Mouse (Mus musculus) lung, embryonic 14.5 days (tissue): Measurements from ENCODE around the gene Bcor. TPM values are rescaled to one million over a fixed set of nuclear protein-coding genes. Genes with fewer than 3 reads are reported as not detected.

Experiments
- ATAC-seq: fragments of 200-750 bp; cut with Nextera tagmentation; 2 replicates; pipeline ENCODE4 v1.8.0; 2017; ENCODE audit warnings: mild to moderate bottlenecking, moderate TSS enrichment, moderate library complexity; ENCODE audit not compliant: insufficient read depth
- DNase-seq: peaks from one replicate; pipeline ENCODE4 v3.0.0-alpha.2; 2015
- H3K27ac ChIP-seq: fragments of 300-500 bp; sonication (generic); 2 replicates; pipeline ENCODE4 v1.5.1; 2014; ENCODE audit warnings: low read depth, mild to moderate bottlenecking, moderate library complexity
- H3K27me3 ChIP-seq: fragments of 300-500 bp; sonication (generic); 2 replicates; pipeline ENCODE4 v1.6.1; 2014; ENCODE audit warnings: low read length, control low read depth; ENCODE audit not compliant: insufficient read depth
- H3K36me3 ChIP-seq: fragments of 300-500 bp; sonication (generic); 2 replicates; pipeline ENCODE4 v1.6.1; 2014; ENCODE audit warnings: control low read depth; ENCODE audit not compliant: insufficient read depth
- H3K4me1 ChIP-seq: fragments of 300-500 bp; sonication (generic); 2 replicates; pipeline ENCODE4 v1.6.1; 2014; ENCODE audit warnings: antibody characterized with exemption, control low read depth; ENCODE audit not compliant: insufficient read depth
- H3K4me2 ChIP-seq: fragments of 300-500 bp; sonication (generic); 2 replicates; pipeline ENCODE4 v1.6.1; 2014; ENCODE audit warnings: mild to moderate bottlenecking
- H3K4me3 ChIP-seq: fragments of 300-500 bp; sonication (generic); 2 replicates; pipeline ENCODE4 v1.5.1; 2014; ENCODE audit warnings: low read depth, low read length
- H3K9ac ChIP-seq: fragments of 300-500 bp; sonication (generic); 2 replicates; pipeline ENCODE4 v1.6.1; 2014
- H3K9me3 ChIP-seq: fragments of 300-500 bp; sonication (generic); 2 replicates; pipeline ENCODE4 v1.6.1; 2016; ENCODE audit warnings: low read depth, low read length, control low read depth
- CTCF ChIP-seq: IDR thresholded peaks from 2 replicates; pipeline ENCODE4 v1.5.1; 2016; ENCODE audit warnings: antibody characterized with exemption, low read depth
- WGBS: fragments of 180-500 bp; shearing (Covaris S2); extraction: QIAGEN DNeasy Blood & Tissue Kit; methylation state at CpG from one replicate; pipeline ENCODE4 v1.1.7; 2014; 5-methylcytosine and 5-hydroxymethylcytosine counted together
- polyA plus RNA-seq: library from polyadenylated mRNA; unstranded; fragments of >200 nt; fragmentation: Nextera tagmentation; extraction: Ambion mirVana; gene quantifications from 2 replicates; pipeline ENCODE4 v1.2.1, GENCODE M21; 2014

Bcor gene
- polyA plus RNA-seq, 1 experiment from 2014 or later = 28.9 TPM

DNA sequence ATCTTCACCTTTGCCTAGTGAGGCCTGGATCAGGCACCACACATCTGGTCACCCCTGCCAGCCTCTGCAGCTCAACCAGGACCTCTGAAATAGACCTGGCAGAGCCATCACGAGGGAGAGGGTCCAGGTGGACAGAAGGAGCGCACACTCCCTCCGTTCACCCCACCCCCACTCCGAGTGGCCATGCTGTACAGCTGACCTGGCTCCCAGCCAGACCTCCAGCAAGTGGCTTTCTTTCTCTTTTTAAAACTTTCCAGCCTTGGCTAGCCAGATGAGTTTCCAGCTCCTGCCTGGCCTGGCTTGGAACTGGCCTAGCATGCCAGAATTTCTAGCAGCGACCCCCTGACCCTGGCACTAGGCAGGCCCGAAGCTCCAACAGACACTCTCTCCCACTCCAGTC, 87.4 kb downstream of the Bcor start:
- Histone ChIP-seq H3K4me2 (peak overlapping the region; percentile 10; the same call in 1 of the 2 replicates), H3K9ac (no peak overlapping the region), H3K27me3 (peaks cover 20% of the 10 kb centered on the region), H3K27ac (no peak overlapping the region), H3K4me3 (no peak overlapping the region), H3K4me1 (peaks cover 33% of the 10 kb centered on the region), H3K36me3 (no peaks in the 10 kb centered on the region), H3K9me3 (no peaks in the 10 kb centered on the region)
- 14% methylated on average over 6 of the region's 6 CpGs for WGBS
- no peak for TF ChIP-seq CTCF
- ATAC-seq (no peak), DNase-seq (peak; percentile 57)

DNA sequence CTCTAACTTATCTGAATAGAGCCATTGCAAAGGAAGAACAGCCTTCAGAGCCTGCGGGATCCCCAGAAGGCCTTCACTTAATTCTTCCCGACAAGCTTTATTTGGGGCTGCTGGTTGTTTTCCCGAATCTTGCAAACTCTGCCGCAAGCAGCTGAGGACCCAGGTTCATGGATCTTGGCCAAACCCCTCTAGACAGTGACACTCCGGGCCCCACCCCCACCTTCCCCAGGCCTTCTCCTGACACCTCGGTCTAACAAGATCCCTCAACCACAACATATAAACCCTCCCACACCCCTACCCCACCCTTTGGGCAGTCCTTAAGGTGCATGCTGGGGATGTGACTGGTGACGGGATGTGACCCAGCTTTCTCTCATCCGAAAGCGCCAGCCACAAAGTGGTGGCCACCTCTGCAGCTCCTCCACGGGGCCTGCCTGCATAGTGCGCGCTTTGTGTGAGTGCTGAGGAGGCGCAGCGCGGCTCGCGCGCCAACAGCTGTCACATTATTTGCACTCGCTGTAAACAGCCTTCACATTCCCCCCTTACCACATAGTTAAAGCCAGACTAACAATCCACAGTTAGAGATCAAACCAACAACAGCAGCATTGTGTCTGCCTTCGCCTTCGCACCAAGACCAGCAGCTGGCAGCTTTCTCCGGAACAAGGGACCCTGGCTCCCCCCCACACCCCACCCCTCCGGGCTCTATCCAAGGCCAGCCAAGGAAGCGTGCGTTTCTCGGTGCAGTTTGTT, 91.0 kb downstream of the Bcor start:
- TF ChIP-seq CTCF = 0 out of 2 replicates have a peak, but pooled peaks have one; percentile 17
- Histone ChIP-seq H3K9ac (no peak overlapping the region), H3K27me3 (0 out of 2 replicates have a peak, but pooled peaks cover 5% of the 10 kb centered on the region), H3K4me1 (peaks cover 54% of the 10 kb centered on the region), H3K9me3 (no peaks in the 10 kb centered on the region), H3K36me3 (no peaks in the 10 kb centered on the region), H3K27ac (peak overlapping the region; percentile 84), H3K4me2 (peak overlapping the region; percentile 48), H3K4me3 (no peak overlapping the region)
- ATAC-seq (peak; percentile 94), DNase-seq (peak; percentile 92)
- 3% methylated on average over 26 of the region's 26 CpGs for WGBS

DNA sequence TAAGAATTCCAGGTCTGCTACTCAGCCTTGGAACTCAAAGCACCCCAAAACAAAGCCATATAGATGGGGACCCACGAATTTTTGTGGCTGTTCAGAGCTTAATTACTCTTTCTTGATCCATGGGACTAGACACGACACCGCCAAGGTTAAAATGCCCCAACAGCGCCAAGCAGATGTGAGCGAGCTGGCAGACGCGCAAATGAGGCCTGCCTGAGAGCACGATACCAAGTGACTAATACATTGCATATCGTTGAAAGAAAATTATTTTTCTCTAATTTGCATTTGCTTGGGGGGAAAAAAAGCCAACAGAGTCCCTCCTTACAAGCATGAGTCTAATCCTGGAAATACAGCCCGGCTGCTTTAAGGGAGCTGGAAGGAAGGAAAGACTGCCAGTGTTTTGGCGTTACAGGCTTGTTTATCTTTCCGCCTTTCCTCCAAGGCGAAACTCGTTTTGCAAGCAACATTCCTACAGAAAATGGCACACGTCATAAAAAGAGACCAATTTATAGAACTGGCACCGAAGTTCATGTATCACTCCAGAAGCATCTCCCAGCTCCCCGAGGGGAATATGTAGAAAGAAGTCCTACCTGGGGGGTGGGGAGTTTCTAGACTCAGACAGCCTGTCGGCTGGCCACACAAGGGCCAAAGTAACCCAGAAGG, 92.2 kb downstream of the Bcor start:
- Histone ChIP-seq H3K36me3 (no peaks in the 10 kb centered on the region), H3K4me3 (no peak overlapping the region), H3K9me3 (no peaks in the 10 kb centered on the region), H3K27me3 (0 out of 2 replicates have a peak, but pooled peaks cover 5% of the 10 kb centered on the region), H3K4me1 (peaks cover 60% of the 10 kb centered on the region), H3K9ac (no peak overlapping the region), H3K27ac (peak overlapping the region; percentile 70; the same call in 1 of the 2 replicates), H3K4me2 (peak overlapping the region; percentile 48)
- DNase-seq (peak; percentile 68), ATAC-seq (no peak)
- no peak for TF ChIP-seq CTCF
- WGBS = 10% methylated on average over 18 of the region's 18 CpGs

DNA sequence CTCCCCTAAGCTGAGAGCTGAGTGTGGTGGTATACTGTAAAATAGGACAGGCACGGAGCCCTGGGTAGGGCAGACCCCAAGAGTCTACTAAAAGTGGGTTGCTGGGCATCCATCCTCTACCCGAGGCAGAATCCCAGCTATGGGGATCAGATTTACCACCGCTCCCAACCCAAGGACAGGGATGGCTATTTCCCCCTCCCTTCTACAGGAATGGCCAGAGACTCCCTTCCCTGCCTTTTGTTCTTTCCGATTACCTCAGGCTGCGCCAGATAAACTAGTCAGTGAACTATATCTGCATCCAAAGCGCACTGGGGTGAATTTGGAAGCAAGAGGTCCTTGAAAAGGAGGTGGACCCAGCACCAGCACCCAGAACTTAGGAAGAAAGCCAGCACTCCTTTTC, 93.1 kb downstream of the Bcor start:
- ATAC-seq = no peak
- no peaks in the 10 kb centered on the region for H3K9me3 ChIP-seq
- H3K9ac ChIP-seq = no peak overlapping the region
- 0 out of 2 replicates have a peak, but pooled peaks cover 3% of the 10 kb centered on the region for H3K27me3 ChIP-seq
- no peak overlapping the region for H3K4me3 ChIP-seq
- no peak for TF ChIP-seq CTCF
- no peak overlapping the region for H3K27ac ChIP-seq
- H3K4me2 ChIP-seq = peak overlapping the region; percentile 29; the same call in 1 of the 2 replicates
- 21% methylated on average over 6 of the region's 6 CpGs for WGBS
- peaks cover 55% of the 10 kb centered on the region for H3K4me1 ChIP-seq
- DNase-seq = no peak
- no peaks in the 10 kb centered on the region for H3K36me3 ChIP-seq

- Histone ChIP-seq H3K4me1 (peaks cover 44% of the 10 kb centered on the region), H3K9ac (no peak overlapping the region), H3K4me2 (no peak overlapping the region), H3K27me3 (no peaks in the 10 kb centered on the region), H3K4me3 (no peak overlapping the region), H3K9me3 (no peaks in the 10 kb centered on the region), H3K36me3 (no peaks in the 10 kb centered on the region), H3K27ac (no peak overlapping the region)
- no peak for TF ChIP-seq CTCF
- 30% methylated on average over 9 of the region's 9 CpGs for WGBS
- DNase-seq (no peak), ATAC-seq (no peak)
Observed at GRCm38 (mm10) chrX:12065782-12066181, 94.4 kb downstream of the Bcor start.

DNA sequence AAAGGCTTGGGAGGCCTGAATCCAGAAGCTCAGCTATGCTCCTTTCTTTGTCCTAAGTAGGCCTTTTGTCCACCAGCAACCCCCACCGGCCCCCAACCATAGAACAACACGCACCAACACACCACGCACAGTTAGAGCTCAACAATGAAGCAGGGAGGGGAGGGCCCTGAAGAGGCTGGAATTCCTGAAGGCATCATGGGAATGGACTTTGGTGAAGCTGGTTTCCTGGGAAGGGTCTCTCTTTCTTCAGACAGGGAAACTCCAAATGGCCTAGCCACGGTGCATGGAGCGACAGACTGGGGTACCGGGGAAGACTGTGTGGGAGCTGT, 97.3 kb downstream of the Bcor start:
- H3K4me3 ChIP-seq = no peak overlapping the region
- DNase-seq (no peak), ATAC-seq (no peak)
- no peak for TF ChIP-seq CTCF
- H3K36me3 ChIP-seq = peaks cover 11% of the 10 kb centered on the region
- H3K27me3 ChIP-seq = no peaks in the 10 kb centered on the region
- H3K4me1 ChIP-seq = peaks cover 28% of the 10 kb centered on the region
- no peak overlapping the region for H3K9ac ChIP-seq
- H3K4me2 ChIP-seq = no peak overlapping the region
- WGBS = 59% methylated on average over 6 of the region's 6 CpGs
- H3K27ac ChIP-seq = no peak overlapping the region
- H3K9me3 ChIP-seq = no peaks in the 10 kb centered on the region
